Mouse (Mus musculus) neutrophil, adult 83 days (primary cell): Measurements from ENCODE around the gene Gtf2b. TPM values are rescaled to one million over a fixed set of nuclear protein-coding genes. Genes with fewer than 3 reads are reported as not detected.

Source experiments
- total RNA-seq, 2 experiments: library from RNA; stranded (reverse); gene quantifications; one replicate each; pipeline ENCODE4 v1.2.4; 2023

Gtf2b gene
- 10 to 100 TPM; 54.8 to 63.9 TPM for total RNA-seq

GRCm38 (mm10) chr3:142764995-142765777 lies at the start of gene Gtf2b:
Gene Gtf2b, plus strand, starts transcription at chr3:142765045.

Other genes with a start within 250 kb of the Gtf2b start
- 1 to 10 TPM; 7.9 to 8.7 TPM for gene Gbp7, start 234.7 kb upstream of the Gtf2b start, total RNA-seq
- gene Gbp3, start 205.0 kb upstream of the Gtf2b start, total RNA-seq, result 10 to 100 TPM in 1 of 2 experiments, 1 to 10 TPM in 1; 9.1 to 11.0 TPM
- gene Gbp2b, start 170.2 kb upstream of the Gtf2b start, total RNA-seq, result not detected
- gene Gbp2, start 144.4 kb upstream of the Gtf2b start, total RNA-seq, result 10 to 100 TPM in 1 of 2 experiments, 1 to 10 TPM in 1; 6.6 to 10.2 TPM
- 1 to 10 TPM; 1.8 to 2.8 TPM for gene Kyat3, start 64.0 kb upstream of the Gtf2b start, total RNA-seq
- gene Pkn2, start 117.0 kb downstream of the Gtf2b start, total RNA-seq, result 10 to 100 TPM; 39.6 to 44.8 TPM